Mouse (Mus musculus) heart, embryonic 10.5 days (tissue): Measurements from ENCODE around the gene Src. TPM values are rescaled to one million over a fixed set of nuclear protein-coding genes. Genes with fewer than 3 reads are reported as not detected.
A peak's percentile ranks its signal among the peaks of the same experiment; 100 is the strongest.
"Not testable (repeated sequence)": the region's sequence is repeated elsewhere in the genome, so short reads cannot be mapped to it uniquely, and the experiment has no call there.

Source experiments
- DNase-seq: peaks from one replicate; pipeline ENCODE4 v3.0.0-alpha.2; 2017; ENCODE audit warnings: low spot score
- H3K27ac ChIP-seq: fragments of 300-500 bp; sonication (generic); 2 replicates; pipeline ENCODE4 v1.5.1; 2016; ENCODE audit warnings: mild to moderate bottlenecking
- H3K27me3 ChIP-seq: fragments of 300-500 bp; sonication (generic); 2 replicates; pipeline ENCODE4 v1.6.1; 2016; ENCODE audit warnings: mild to moderate bottlenecking; ENCODE audit not compliant: poor library complexity, insufficient read depth, severe bottlenecking
- H3K36me3 ChIP-seq: fragments of 300-500 bp; sonication (generic); 2 replicates; pipeline ENCODE4 v1.6.1; 2016; ENCODE audit warnings: mild to moderate bottlenecking, moderate library complexity
- H3K4me1 ChIP-seq: fragments of 300-500 bp; sonication (generic); 2 replicates; pipeline ENCODE4 v1.6.1; 2016; ENCODE audit warnings: mild to moderate bottlenecking
- H3K4me3 ChIP-seq: fragments of 300-500 bp; sonication (generic); 2 replicates; pipeline ENCODE4 v1.5.1; 2016; ENCODE audit warnings: mild to moderate bottlenecking, moderate library complexity
- H3K9me3 ChIP-seq: fragments of 300-500 bp; sonication (generic); 2 replicates; pipeline ENCODE4 v1.6.1; 2016; ENCODE audit warnings: mild to moderate bottlenecking, moderate library complexity
- WGBS: fragments of 180-500 bp; shearing (Covaris S2); methylation state at CpG from one replicate; pipeline ENCODE4 v1.1.7; 2016; 5-methylcytosine and 5-hydroxymethylcytosine counted together
- polyA plus RNA-seq: library from polyadenylated mRNA; unstranded; fragments of >200 nt; fragmentation: Nextera tagmentation; extraction: Ambion mirVana; gene quantifications from 2 replicates; pipeline ENCODE4 v1.2.1, GENCODE M21; 2016

Gene Src
- polyA plus RNA-seq = 9.3 and 12.7 TPM in 2 replicates

GRCm38 (mm10) chr2:157418206-157418605 lies at the start of gene Src:
Src (plus strand) TSS chr2:157418444.
- Histone ChIP-seq H3K4me1 (peaks cover 38% of the 10 kb centered on the region), H3K36me3 (no peaks in the 10 kb centered on the region), H3K27ac (peak within 1 kb of the TSS; percentile 39), H3K27me3 (no peaks in the 10 kb centered on the region; the same call in none of the 2 replicates), H3K9me3 (no peaks in the 10 kb centered on the region), H3K4me3 (peak within 1 kb of the TSS; percentile 3)
- WGBS = 13% methylated on average over 13 of the region's 13 CpGs
- DNase-seq = no peak

- H3K4me3 ChIP-seq = no peak overlapping the region
- H3K36me3 ChIP-seq = peaks cover 11% of the 10 kb centered on the region; the same call in 1 of the 2 replicates
- WGBS = 46% methylated on average over 6 of the region's 6 CpGs
- H3K27me3 ChIP-seq = no peaks in the 10 kb centered on the region
- H3K27ac ChIP-seq = no peak overlapping the region
- H3K4me1 ChIP-seq = peaks cover 46% of the 10 kb centered on the region
- no peak for DNase-seq
- H3K9me3 ChIP-seq = no peaks in the 10 kb centered on the region
Observed at GRCm38 (mm10) chr2:157371696-157372095, 46.5 kb upstream of the Src start.

DNA sequence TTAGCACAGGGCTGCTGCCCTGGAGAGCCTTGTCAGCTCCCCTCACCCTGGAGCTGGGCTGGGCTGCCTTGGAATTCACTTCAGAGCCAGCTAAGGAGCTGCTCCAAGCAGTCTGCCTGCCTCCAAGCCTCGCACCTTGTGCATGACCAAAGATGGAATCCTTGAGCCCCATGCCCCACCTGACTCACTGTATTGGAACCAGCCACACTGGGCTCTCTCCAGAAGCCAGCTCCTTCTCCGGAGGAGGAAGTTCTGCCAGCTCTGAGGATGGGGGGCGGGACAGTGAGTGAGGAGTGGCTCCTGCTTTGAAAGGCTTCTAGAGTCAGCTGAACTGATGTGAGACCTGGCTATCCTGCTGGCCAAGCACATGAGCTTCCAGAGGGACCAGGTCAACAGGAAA lies 44.6 kb upstream of the Src start:
- Histone ChIP-seq H3K4me3 (no peak overlapping the region), H3K27me3 (no peaks in the 10 kb centered on the region), H3K27ac (peak overlapping the region; percentile 69; the same call in 1 of the 2 replicates), H3K4me1 (peaks cover 61% of the 10 kb centered on the region), H3K9me3 (no peaks in the 10 kb centered on the region), H3K36me3 (peaks cover 11% of the 10 kb centered on the region; the same call in 1 of the 2 replicates)
- DNase-seq = no peak
- WGBS = 77% methylated on average over 3 of the region's 3 CpGs

DNA sequence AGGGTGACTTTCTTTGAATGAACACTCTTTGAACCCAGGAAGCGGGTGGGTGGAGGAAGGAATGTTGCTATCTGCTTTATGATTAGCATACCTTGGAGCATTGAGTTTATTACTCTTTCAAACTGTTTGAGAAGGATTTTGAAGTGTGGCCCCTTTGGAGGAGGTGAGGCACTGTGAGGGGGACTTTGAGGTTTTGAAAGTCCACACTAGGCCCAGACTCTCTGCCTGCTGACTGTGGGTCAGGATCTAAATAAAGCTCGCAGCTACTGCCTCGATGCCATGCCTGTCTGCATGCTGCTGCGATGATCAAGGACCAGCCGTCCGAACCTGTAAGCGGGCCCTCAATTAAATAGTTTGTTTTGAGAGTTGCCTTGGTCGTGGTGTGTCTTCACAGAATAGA lies 43.2 kb upstream of the Src start:
- H3K4me1 ChIP-seq = peaks cover 61% of the 10 kb centered on the region
- no peaks in the 10 kb centered on the region for H3K27me3 ChIP-seq
- H3K27ac ChIP-seq = peak overlapping the region; percentile 65; the same call in 1 of the 2 replicates
- no peaks in the 10 kb centered on the region for H3K9me3 ChIP-seq
- no peak for DNase-seq
- H3K36me3 ChIP-seq = peaks cover 22% of the 10 kb centered on the region
- 44% methylated on average over 8 of the region's 8 CpGs for WGBS
- no peak overlapping the region for H3K4me3 ChIP-seq

DNA sequence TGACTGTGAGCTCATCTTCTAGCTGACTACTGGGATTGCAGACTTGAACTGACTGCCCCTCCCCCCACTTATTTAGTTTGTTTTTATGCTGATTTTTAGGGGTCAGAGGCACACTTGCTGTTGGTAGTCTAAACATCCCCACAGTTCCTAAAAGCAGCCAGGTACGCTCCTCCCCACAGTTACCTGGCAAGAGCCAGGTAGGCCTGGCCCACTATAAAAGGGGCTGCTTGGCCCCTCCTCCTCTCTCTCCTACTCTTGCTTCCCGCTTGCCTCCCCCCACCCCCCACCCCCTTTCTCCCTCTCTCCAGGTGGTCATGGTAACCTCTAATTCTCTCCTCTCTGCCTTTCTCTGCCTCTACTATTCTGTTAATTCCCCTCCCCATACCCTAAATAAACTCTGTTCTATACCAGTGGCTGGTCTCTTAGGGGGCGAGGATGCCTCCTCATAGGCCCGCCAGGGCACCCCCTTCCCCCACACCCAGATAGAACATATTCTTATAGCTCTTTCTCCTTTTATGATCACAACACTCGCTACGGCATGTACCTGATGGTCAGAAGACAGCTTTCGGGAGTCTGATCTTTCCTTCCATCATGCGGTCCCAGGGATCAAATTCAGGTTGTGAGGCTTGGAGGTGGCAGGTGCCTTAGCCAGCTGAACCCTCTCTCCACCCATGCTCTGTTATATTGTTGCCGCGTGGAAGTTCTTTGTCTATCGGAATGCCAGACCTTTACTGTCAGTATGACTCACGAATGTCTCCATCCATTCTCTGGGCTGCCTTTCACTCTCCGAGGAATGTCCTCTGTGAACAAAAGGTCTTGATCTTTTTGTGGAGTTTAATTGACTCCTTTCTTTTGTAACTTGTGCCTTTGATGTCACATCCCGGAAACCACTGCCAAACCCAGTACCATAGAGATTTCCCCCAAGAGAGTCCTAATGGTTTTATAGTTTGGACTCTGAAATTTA lies 42.2 kb upstream of the Src start:
- DNase-seq = no peak

DNA sequence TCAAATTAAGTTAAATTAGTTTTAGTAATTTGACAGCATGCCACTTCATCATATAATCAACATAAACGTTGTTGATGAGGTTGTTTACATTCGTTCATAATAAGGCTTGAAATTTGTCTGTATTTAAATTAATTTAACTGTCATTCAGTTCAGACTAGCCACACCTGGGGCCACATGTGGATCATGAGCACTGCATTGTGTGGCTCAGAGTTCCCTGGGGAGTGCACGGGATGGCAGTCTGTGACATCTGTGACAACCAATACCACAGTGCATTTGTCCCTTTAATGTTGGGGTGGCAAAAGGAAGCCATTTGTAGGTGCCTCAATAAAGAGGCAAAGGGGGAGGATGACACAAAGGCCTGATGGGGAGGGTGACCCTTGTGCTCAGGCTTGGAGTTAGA lies 41.2 kb upstream of the Src start:
- Histone ChIP-seq H3K4me3 (no peak overlapping the region), H3K4me1 (peaks cover 52% of the 10 kb centered on the region), H3K27ac (no peak overlapping the region), H3K36me3 (peaks cover 30% of the 10 kb centered on the region), H3K9me3 (no peaks in the 10 kb centered on the region), H3K27me3 (no peaks in the 10 kb centered on the region)
- DNase-seq = no peak
- 70% methylated on average over 3 of the region's 3 CpGs for WGBS

More for the DNA sequence above, 42.2 kb upstream of the Src start:
- Histone ChIP-seq H3K27ac (peak overlapping the region; percentile 65), H3K4me3 (no peak overlapping the region), H3K9me3 (no peaks in the 10 kb centered on the region), H3K36me3 (peaks cover 24% of the 10 kb centered on the region), H3K27me3 (no peaks in the 10 kb centered on the region), H3K4me1 (peaks cover 61% of the 10 kb centered on the region)
- 45% methylated on average over 14 of the region's 14 CpGs for WGBS

DNA sequence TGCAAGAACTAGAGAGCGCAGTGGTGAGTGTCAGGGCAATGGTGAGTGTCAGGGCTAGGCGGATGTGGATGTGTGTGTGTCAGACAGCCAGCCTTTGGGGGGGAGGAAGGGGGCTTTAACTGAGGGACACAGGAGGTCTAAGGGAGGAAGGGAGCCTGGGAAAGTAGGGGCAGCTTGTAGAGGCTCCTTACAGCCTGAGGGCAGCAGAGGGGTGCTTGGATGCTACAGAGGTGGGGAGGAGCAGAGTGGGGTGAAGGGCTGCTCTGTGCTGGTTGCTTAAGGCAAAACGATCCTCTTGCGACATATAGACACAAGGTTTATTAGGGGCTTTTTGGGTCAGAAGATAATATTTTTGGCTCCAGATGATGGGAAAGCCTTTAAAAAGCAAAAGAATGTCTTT lies 33.4 kb upstream of the Src start:
- no peaks in the 10 kb centered on the region for H3K27me3 ChIP-seq
- no peaks in the 10 kb centered on the region for H3K9me3 ChIP-seq
- no peak overlapping the region for H3K4me3 ChIP-seq
- H3K4me1 ChIP-seq = peaks cover 10% of the 10 kb centered on the region
- DNase-seq = no peak
- no peak overlapping the region for H3K27ac ChIP-seq
- H3K36me3 ChIP-seq = peaks cover 51% of the 10 kb centered on the region
- 86% methylated on average over 4 of the region's 4 CpGs for WGBS

DNA sequence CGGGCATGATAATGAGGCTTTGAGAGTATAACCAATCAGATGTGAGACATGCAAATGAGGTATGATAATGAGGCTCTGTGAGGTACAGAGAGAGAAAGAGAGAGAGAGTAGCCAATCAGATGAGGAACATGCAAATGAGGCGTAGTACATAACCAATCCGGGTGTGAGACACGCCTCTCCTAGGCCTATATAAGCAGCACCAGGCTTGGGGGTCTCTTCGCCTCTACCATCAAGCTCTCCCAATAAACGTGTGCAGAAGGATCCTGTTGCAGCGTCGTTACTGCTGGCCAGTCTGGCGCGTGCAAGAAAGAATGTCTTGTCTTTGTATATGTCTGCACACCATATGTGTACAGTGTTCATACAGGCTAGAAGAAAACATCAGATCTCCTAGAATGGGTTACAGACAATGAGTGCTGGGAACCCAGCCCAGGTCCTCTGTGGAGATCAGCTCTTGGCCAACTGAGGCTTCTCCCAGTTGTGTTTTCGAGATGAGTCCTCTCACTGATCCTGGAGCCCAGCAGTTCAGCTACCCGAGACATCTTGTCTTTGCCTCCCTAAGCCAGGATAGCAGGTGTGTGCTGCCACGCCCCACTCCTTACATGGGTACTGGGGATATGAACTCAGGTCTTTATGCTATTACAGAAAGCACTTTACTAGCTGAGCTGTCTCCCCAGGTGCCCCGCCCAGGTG lies 29.2 kb upstream of the Src start:
- H3K27me3 ChIP-seq, DNase-seq, H3K4me3 ChIP-seq, H3K27ac ChIP-seq, H3K9me3 ChIP-seq: not testable (repeated sequence)
- H3K4me1 ChIP-seq = peaks cover 27% of the 10 kb centered on the region
- peaks cover 51% of the 10 kb centered on the region for H3K36me3 ChIP-seq
- 92% methylated on average over 14 of the region's 14 CpGs for WGBS

DNA sequence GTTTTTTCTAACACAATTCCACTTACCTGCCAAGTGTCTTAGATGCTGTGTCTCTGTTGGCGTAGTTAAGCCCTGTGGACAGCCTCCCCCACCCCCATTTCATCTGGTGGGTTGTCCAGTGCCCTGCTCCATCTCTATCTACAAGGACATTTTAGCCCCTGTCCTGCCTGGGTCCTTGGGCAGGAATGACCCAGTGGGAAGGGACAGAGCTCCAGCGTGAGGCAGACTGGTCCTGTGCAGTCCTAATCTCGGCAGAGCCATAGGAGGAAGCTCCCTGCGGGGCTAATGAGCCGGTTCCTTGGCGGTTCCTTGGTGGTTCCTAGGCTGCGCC lies 28.7 kb upstream of the Src start:
- no peaks in the 10 kb centered on the region for H3K9me3 ChIP-seq
- DNase-seq = no peak
- 80% methylated on average over 7 of the region's 7 CpGs for WGBS
- peaks cover 27% of the 10 kb centered on the region for H3K4me1 ChIP-seq
- peaks cover 48% of the 10 kb centered on the region for H3K36me3 ChIP-seq
- H3K27me3 ChIP-seq = no peaks in the 10 kb centered on the region
- H3K4me3 ChIP-seq = no peak overlapping the region
- no peak overlapping the region for H3K27ac ChIP-seq

DNA sequence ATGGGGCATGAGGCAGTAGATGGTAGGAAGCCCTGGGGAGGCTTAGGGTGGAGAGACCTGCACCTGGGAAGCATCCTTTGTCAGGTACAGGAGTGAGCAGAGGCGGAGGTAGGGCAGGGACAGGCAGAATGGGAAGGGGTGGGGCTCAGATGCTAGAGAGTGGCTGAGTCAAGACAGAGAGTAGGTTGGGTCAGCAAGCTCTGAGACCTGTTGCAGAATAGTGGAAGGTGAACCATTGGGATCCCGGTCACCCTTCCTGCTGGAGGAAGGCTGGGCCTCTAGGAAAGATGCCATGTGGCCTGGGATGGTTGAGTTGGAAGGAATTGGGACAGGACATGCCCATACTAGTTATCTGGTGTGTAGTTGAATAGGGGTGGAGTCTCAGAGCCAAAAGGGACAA lies 25.9 kb upstream of the Src start:
- Histone ChIP-seq H3K4me3 (no peak overlapping the region), H3K36me3 (peaks cover 60% of the 10 kb centered on the region), H3K9me3 (no peaks in the 10 kb centered on the region), H3K27me3 (no peaks in the 10 kb centered on the region), H3K27ac (no peak overlapping the region), H3K4me1 (peaks cover 40% of the 10 kb centered on the region)
- no peak for DNase-seq
- WGBS = 90% methylated on average over 2 of the region's 2 CpGs

GRCm38 (mm10) chr2:157393549-157393948 lies 24.7 kb upstream of the Src start:
- no peak overlapping the region for H3K4me3 ChIP-seq
- DNase-seq = no peak
- H3K36me3 ChIP-seq = peaks cover 61% of the 10 kb centered on the region
- peaks cover 6% of the 10 kb centered on the region; the same call in 1 of the 2 replicates for H3K9me3 ChIP-seq
- WGBS = 95% methylated on average over 4 of the region's 4 CpGs
- no peak overlapping the region for H3K27ac ChIP-seq
- H3K27me3 ChIP-seq = no peaks in the 10 kb centered on the region
- H3K4me1 ChIP-seq = peaks cover 42% of the 10 kb centered on the region

DNA sequence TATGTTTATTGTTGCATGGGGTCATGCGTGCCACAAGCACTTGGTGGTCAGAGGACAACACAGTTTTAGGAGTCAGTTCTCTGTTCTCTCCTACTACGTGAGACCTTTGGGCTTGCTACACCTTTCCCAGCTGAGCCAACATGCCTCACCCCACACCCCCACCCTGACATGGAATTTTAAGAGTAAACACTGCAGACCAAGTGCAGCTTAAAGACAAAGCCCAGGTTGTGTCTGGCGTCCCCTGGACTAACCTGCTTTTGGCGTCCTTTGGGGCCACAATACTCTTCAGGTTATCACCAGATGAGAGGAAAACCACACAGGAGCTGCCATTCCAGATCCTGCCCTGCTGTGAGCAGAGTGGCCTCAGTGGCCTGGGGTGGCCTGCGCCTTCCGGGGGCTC lies 23.4 kb upstream of the Src start:
- DNase-seq = no peak
- WGBS = 57% methylated on average over 6 of the region's 6 CpGs
- Histone ChIP-seq H3K27ac (no peak overlapping the region), H3K4me3 (no peak overlapping the region), H3K27me3 (no peaks in the 10 kb centered on the region), H3K9me3 (peaks cover 6% of the 10 kb centered on the region; the same call in 1 of the 2 replicates), H3K36me3 (peaks cover 59% of the 10 kb centered on the region), H3K4me1 (peaks cover 38% of the 10 kb centered on the region)

- peaks cover 6% of the 10 kb centered on the region; the same call in 1 of the 2 replicates for H3K9me3 ChIP-seq
- no peaks in the 10 kb centered on the region for H3K27me3 ChIP-seq
- WGBS = 67% methylated on average over 5 of the region's 5 CpGs
- peaks cover 33% of the 10 kb centered on the region for H3K4me1 ChIP-seq
- H3K4me3 ChIP-seq = no peak overlapping the region
- no peak overlapping the region for H3K27ac ChIP-seq
- no peak for DNase-seq
- peaks cover 56% of the 10 kb centered on the region for H3K36me3 ChIP-seq
Observed at GRCm38 (mm10) chr2:157395371-157395770, 22.9 kb upstream of the Src start.
